Mouse (Mus musculus) forebrain, embryonic 16.5 days (tissue): ENCODE measurements around the gene Cdk4. TPM values are rescaled to one million over a fixed set of nuclear protein-coding genes. Genes with fewer than 3 reads are reported as not detected.
A peak's percentile ranks its signal among the peaks of the same experiment; 100 is the strongest.

Experiments
- ATAC-seq: fragments of 200-750 bp; cut with Nextera tagmentation; 2 replicates; pipeline ENCODE4 v1.8.0; 2017; ENCODE audit warnings: mild to moderate bottlenecking, moderate library complexity
- H3K27ac ChIP-seq: fragments of 300-500 bp; sonication (generic); 2 replicates; pipeline ENCODE4 v1.5.1; 2014; ENCODE audit warnings: low read length, control low read depth
- H3K27me3 ChIP-seq: fragments of 300-500 bp; sonication (generic); replicated peaks from 2 replicates; pipeline ENCODE4 v1.6.1; 2014; ENCODE audit warnings: low read length; ENCODE audit not compliant: control insufficient read depth, insufficient read depth
- H3K36me3 ChIP-seq: fragments of 300-500 bp; sonication (generic); 2 replicates; pipeline ENCODE4 v1.6.1; 2014; ENCODE audit not compliant: control insufficient read depth, insufficient read depth
- H3K4me1 ChIP-seq: fragments of 300-500 bp; sonication (generic); replicated peaks from 2 replicates; pipeline ENCODE4 v1.6.1; 2014; ENCODE audit warnings: low read length; ENCODE audit not compliant: control insufficient read depth, insufficient read depth
- H3K4me2 ChIP-seq: fragments of 300-500 bp; sonication (generic); 2 replicates; pipeline ENCODE4 v1.6.1; 2014; ENCODE audit warnings: mild to moderate bottlenecking, low read length, control low read depth
- H3K4me3 ChIP-seq: fragments of 300-500 bp; sonication (generic); replicated peaks from 2 replicates; pipeline ENCODE4 v1.5.1; 2014; ENCODE audit warnings: mild to moderate bottlenecking, low read length, control low read depth
- H3K9ac ChIP-seq: fragments of 300-500 bp; sonication (generic); replicated peaks from 2 replicates; pipeline ENCODE4 v1.6.1; 2014; ENCODE audit warnings: low read depth, low read length, control low read depth
- H3K9me3 ChIP-seq: fragments of 300-500 bp; sonication (generic); 2 replicates; pipeline ENCODE4 v1.6.1; 2016; ENCODE audit warnings: low read length; ENCODE audit not compliant: control insufficient read depth
- WGBS: fragments of 180-500 bp; shearing (Covaris S2); extraction: QIAGEN DNeasy Blood & Tissue Kit; methylation state at CpG from one replicate; pipeline ENCODE4 v1.1.7; 2014; 5-methylcytosine and 5-hydroxymethylcytosine counted together
- polyA plus RNA-seq: library from polyadenylated mRNA; unstranded; fragments of >200 nt; fragmentation: Nextera tagmentation; extraction: Ambion mirVana; gene quantifications from 2 replicates; pipeline ENCODE4 v1.2.1, GENCODE M21; 2015

The Cdk4 gene
- polyA plus RNA-seq, 1 experiment from 2014 or later = 1,494 TPM

GRCm38 (mm10) chr10:127078001-127078676 is 14.8 kb downstream of the Cdk4 start:
- Histone ChIP-seq H3K36me3 (no peaks in the 10 kb centered on the region), H3K4me3 (peak overlapping the region; percentile 79), H3K27ac (peak overlapping the region; percentile 75), H3K4me1 (peaks cover 39% of the 10 kb centered on the region), H3K27me3 (peaks cover 11% of the 10 kb centered on the region), H3K4me2 (peak overlapping the region; percentile 88), H3K9me3 (no peaks in the 10 kb centered on the region), H3K9ac (peak overlapping the region; percentile 50)
- 1% methylated on average over 12 of the region's 12 CpGs for WGBS
- ATAC-seq = peak; percentile 54

- Histone ChIP-seq H3K27me3 (peaks cover 11% of the 10 kb centered on the region), H3K9ac (peak overlapping the region; percentile 83), H3K4me2 (peak overlapping the region; percentile 88), H3K36me3 (no peaks in the 10 kb centered on the region), H3K9me3 (no peaks in the 10 kb centered on the region), H3K27ac (peak overlapping the region; percentile 79), H3K4me1 (peaks cover 39% of the 10 kb centered on the region), H3K4me3 (peak overlapping the region; percentile 79)
- WGBS = under 1% methylated on average over 30 of the region's 49 CpGs
- ATAC-seq = peak; percentile 73
These were observed 15.6 kb downstream of the Cdk4 start for GRCm38 (mm10) chr10:127078677-127079575.

- Histone ChIP-seq H3K4me1 (peaks cover 39% of the 10 kb centered on the region), H3K36me3 (no peaks in the 10 kb centered on the region), H3K4me2 (peak overlapping the region; percentile 88), H3K9ac (peak overlapping the region; percentile 83), H3K4me3 (peak overlapping the region; percentile 79), H3K9me3 (no peaks in the 10 kb centered on the region), H3K27ac (peak overlapping the region; percentile 79), H3K27me3 (peaks cover 11% of the 10 kb centered on the region)
- under 1% methylated on average over 60 of the region's 70 CpGs for WGBS
- peak; percentile 21; the same call in 1 of the 2 replicates for ATAC-seq
These were observed 16.5 kb downstream of the Cdk4 start for GRCm38 (mm10) chr10:127079665-127080391.

GRCm38 (mm10) chr10:127080901-127081780 is 17.8 kb downstream of the Cdk4 start:
- Histone ChIP-seq H3K4me1 (peaks cover 39% of the 10 kb centered on the region), H3K27ac (no peak overlapping the region; the same call in 1 of the 2 replicates), H3K9ac (peak overlapping the region; percentile 83), H3K9me3 (no peaks in the 10 kb centered on the region), H3K4me2 (peak overlapping the region; percentile 88), H3K27me3 (peaks cover 11% of the 10 kb centered on the region), H3K36me3 (no peaks in the 10 kb centered on the region), H3K4me3 (peak overlapping the region; percentile 79)
- WGBS = 2% methylated on average over 48 of the region's 48 CpGs
- ATAC-seq = no peak

GRCm38 (mm10) chr10:127081996-127082620 is 18.8 kb downstream of the Cdk4 start:
- Histone ChIP-seq H3K27me3 (peaks cover 11% of the 10 kb centered on the region), H3K36me3 (no peaks in the 10 kb centered on the region), H3K4me3 (peak overlapping the region; percentile 79), H3K4me1 (peaks cover 39% of the 10 kb centered on the region), H3K27ac (no peak overlapping the region), H3K9me3 (no peaks in the 10 kb centered on the region), H3K9ac (peak overlapping the region; percentile 83; the same call in 1 of the 2 replicates), H3K4me2 (peak overlapping the region; percentile 88)
- WGBS = 29% methylated on average over 8 of the region's 8 CpGs
- 0 out of 2 replicates have a peak, but pooled peaks have one; percentile 14 for ATAC-seq

GRCm38 (mm10) chr10:127083292-127083914 is 20.1 kb downstream of the Cdk4 start:
- no peak overlapping the region for H3K4me3 ChIP-seq
- 37% methylated on average over 8 of the region's 8 CpGs for WGBS
- H3K4me1 ChIP-seq = peaks cover 29% of the 10 kb centered on the region
- no peak overlapping the region for H3K27ac ChIP-seq
- no peak for ATAC-seq
- no peak overlapping the region for H3K9ac ChIP-seq
- no peak overlapping the region for H3K4me2 ChIP-seq
- peaks cover 4% of the 10 kb centered on the region; the same call in 1 of the 2 replicates for H3K36me3 ChIP-seq
- H3K9me3 ChIP-seq = no peaks in the 10 kb centered on the region
- H3K27me3 ChIP-seq = peaks cover 14% of the 10 kb centered on the region

- Histone ChIP-seq H3K4me1 (peaks cover 26% of the 10 kb centered on the region), H3K27me3 (peaks cover 15% of the 10 kb centered on the region), H3K9ac (no peak overlapping the region), H3K27ac (no peak overlapping the region), H3K4me3 (no peak overlapping the region), H3K4me2 (no peak overlapping the region), H3K36me3 (peaks cover 4% of the 10 kb centered on the region; the same call in 1 of the 2 replicates), H3K9me3 (no peaks in the 10 kb centered on the region)
- WGBS = 58% methylated on average over 5 of the region's 5 CpGs
- ATAC-seq = no peak
These were observed 20.6 kb downstream of the Cdk4 start for GRCm38 (mm10) chr10:127083915-127084306.

GRCm38 (mm10) chr10:127085052-127085451 is 21.7 kb downstream of the Cdk4 start:
- Histone ChIP-seq H3K36me3 (peaks cover 4% of the 10 kb centered on the region; the same call in 1 of the 2 replicates), H3K27me3 (peaks cover 26% of the 10 kb centered on the region)

More at GRCm38 (mm10) chr10:127085052-127085451, 21.7 kb downstream of the Cdk4 start:
- Histone ChIP-seq H3K4me3 (no peak overlapping the region), H3K4me1 (peaks cover 24% of the 10 kb centered on the region), H3K9me3 (no peaks in the 10 kb centered on the region), H3K4me2 (no peak overlapping the region), H3K9ac (no peak overlapping the region), H3K27ac (no peak overlapping the region)
- 85% methylated on average over 9 of the region's 9 CpGs for WGBS
- ATAC-seq = no peak
